Mouse (Mus musculus): ENCODE measurements at regions not wholly inside any gene's neighbourhood (a gene's known extent, or its start where the extent isn't known, plus 50 kb on each side); places are given as distances from the start of the nearest gene placed in this dataset.

DNA sequence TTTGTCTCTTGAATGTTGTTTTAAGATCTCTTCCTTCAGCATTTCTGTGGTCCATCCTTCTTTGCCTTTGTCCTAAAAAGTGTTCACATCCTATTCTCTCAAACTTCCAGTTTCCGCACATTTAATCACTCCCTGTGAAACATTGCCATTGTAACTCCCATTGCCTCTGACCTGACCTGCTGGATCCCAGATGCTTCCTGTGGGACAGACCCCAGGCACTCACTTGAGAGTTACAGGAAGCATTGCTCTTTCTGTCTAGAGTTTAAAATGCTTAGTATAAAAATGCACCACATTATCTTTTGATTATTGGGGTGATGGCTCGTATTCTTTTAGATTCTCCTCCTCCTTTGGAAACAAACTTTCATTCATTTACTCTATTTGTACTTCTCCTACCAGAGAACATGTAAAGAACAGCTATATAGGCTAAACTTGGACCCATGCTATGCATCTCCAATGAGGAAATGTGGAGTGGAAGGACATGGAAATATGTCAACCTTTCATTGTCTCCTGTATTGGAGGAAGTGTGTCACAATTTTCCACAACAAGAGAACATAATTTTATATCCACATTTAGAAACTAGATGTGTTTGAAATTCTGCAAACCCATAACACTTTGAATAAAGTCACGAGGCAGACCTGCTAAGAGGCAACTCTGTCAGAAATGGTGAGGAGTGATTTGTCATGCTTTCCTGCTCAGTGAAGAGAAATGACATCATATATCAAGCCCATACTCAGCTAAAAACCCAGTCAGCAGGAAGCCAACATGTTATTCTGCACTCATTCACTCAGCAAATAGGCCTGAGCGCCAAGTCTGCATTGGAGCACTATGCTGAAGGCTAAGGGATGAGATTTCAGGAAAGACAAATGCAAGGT, 308.8 kb upstream of the Marcks start:
- TF ChIP-seq EP300 (IDR thresholded peaks at IDR 0.05; ENCODE audit: low read depth): no peak
- no peak for TF ChIP-seq CTCF (IDR thresholded peaks at IDR 0.05; ENCODE audit: low read depth)
- Histone ChIP-seq H3K9me3 (ENCODE audit: low read length) (no peaks in the 10 kb centered on the region), H3K27ac (ENCODE audit: low read depth) (no peak overlapping the region), H3K4me3 (ENCODE audit: low read depth, low read length) (no peak overlapping the region), H3K4me2 (ENCODE audit: low read depth, low read length) (no peak overlapping the region), H3K4me1 (ENCODE audit: insufficient read depth) (no peaks in the 10 kb centered on the region), H3K27me3 (ENCODE audit: insufficient read depth, low read length) (no peaks in the 10 kb centered on the region), H3K9ac (replicated peaks) (no peak overlapping the region), H3K36me3 (replicated peaks; ENCODE audit: insufficient read depth, low read length) (no peaks in the 10 kb centered on the region)
- ATAC-seq (peak; percentile 62), DNase-seq (no peak)
- 67% methylated on average over 4 of the region's 4 CpGs for WGBS (ENCODE audit: insufficient replicate concordance)

GRCm38 (mm10) chr10:37439863-37440613, 301.3 kb upstream of the Marcks start:
- ATAC-seq (no peak), DNase-seq (no peak)
- no peaks in the 10 kb centered on the region for H3K36me3 ChIP-seq (replicated peaks; ENCODE audit: insufficient read depth, low read length)
- H3K9me3 ChIP-seq (ENCODE audit: low read length): no peaks in the 10 kb centered on the region
- H3K4me1 ChIP-seq (ENCODE audit: insufficient read depth): no peaks in the 10 kb centered on the region
- no peak for TF ChIP-seq EP300 (IDR thresholded peaks at IDR 0.05; ENCODE audit: low read depth)
- WGBS (ENCODE audit: insufficient replicate concordance): 72% methylated on average over 4 of the region's 4 CpGs
- no peak overlapping the region for H3K4me3 ChIP-seq (ENCODE audit: low read depth, low read length)
- no peak overlapping the region for H3K4me2 ChIP-seq (ENCODE audit: low read depth, low read length)
- no peak overlapping the region for H3K9ac ChIP-seq (replicated peaks)
- no peak overlapping the region for H3K27ac ChIP-seq (ENCODE audit: low read depth)
- no peaks in the 10 kb centered on the region for H3K27me3 ChIP-seq (ENCODE audit: insufficient read depth, low read length)

DNA sequence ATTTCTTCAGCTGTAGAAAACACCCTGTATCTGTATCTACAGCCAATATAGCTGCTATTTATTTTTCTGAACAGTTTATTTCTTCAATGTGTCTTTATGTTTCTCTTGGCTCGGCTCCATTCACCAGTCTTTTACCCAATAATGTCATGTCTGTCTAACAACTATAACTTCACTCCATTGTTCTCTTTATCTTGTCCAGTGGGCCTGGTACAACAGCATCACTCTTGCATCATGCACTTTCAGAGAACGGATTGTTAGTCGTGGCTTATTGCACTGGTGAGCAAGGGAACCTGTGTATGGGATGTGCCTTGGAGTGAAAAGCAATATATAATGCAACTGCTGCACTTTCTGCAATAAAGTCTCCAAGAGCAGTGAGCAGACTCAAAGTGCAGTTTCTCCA, 299.6 kb upstream of the Marcks start:
- Histone ChIP-seq H3K4me2 (ENCODE audit: low read depth, low read length) (no peak overlapping the region), H3K4me3 (ENCODE audit: low read depth, low read length) (no peak overlapping the region), H3K9me3 (ENCODE audit: low read length) (no peaks in the 10 kb centered on the region), H3K9ac (replicated peaks) (no peak overlapping the region), H3K27ac (ENCODE audit: low read depth) (no peak overlapping the region), H3K4me1 (ENCODE audit: insufficient read depth) (no peaks in the 10 kb centered on the region), H3K36me3 (replicated peaks; ENCODE audit: insufficient read depth, low read length) (no peaks in the 10 kb centered on the region), H3K27me3 (ENCODE audit: insufficient read depth, low read length) (no peaks in the 10 kb centered on the region)
- TF ChIP-seq EP300 (IDR thresholded peaks at IDR 0.05; ENCODE audit: low read depth): no peak
- TF ChIP-seq CTCF (IDR thresholded peaks at IDR 0.05; ENCODE audit: low read depth): no peak
- 64% methylated on average over 3 of the region's 3 CpGs for WGBS (ENCODE audit: insufficient replicate concordance)
- ATAC-seq: no peak
- DNase-seq: no peak

DNA sequence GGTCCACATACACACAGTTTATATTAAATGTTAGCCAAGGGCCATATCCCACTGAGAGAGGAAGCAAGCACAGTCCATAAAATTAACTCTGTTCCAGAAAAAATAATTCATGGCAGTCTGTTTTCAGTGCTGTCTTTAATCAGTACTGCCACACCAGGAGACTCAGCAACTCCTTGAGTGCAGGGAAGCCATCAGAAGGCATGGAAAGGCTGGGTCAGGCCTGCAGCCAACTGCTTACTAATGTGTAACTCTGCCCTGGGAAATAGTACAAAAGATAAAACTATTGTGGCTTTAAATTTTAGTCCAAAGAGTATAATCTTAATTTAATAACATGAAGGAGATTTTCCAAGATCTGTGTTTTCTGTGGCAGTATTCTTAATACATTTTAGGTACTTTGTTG, 298.1 kb upstream of the Marcks start:
- Histone ChIP-seq H3K4me3 (ENCODE audit: low read depth, low read length) (no peak overlapping the region), H3K4me1 (ENCODE audit: insufficient read depth) (no peaks in the 10 kb centered on the region), H3K9me3 (ENCODE audit: low read length) (no peaks in the 10 kb centered on the region), H3K4me2 (ENCODE audit: low read depth, low read length) (no peak overlapping the region), H3K27me3 (ENCODE audit: insufficient read depth, low read length) (no peaks in the 10 kb centered on the region), H3K36me3 (replicated peaks; ENCODE audit: insufficient read depth, low read length) (no peaks in the 10 kb centered on the region), H3K9ac (replicated peaks) (no peak overlapping the region), H3K27ac (ENCODE audit: low read depth) (no peak overlapping the region)
- DNase-seq (no peak), ATAC-seq (no peak)
- no peak for TF ChIP-seq EP300 (IDR thresholded peaks at IDR 0.05; ENCODE audit: low read depth)
- no peak for TF ChIP-seq CTCF (IDR thresholded peaks at IDR 0.05; ENCODE audit: low read depth)

GRCm38 (mm10) chr10:37434229-37434628, 295.5 kb upstream of the Marcks start:
- no peaks in the 10 kb centered on the region for H3K36me3 ChIP-seq (replicated peaks; ENCODE audit: insufficient read depth, low read length)
- ATAC-seq (no peak), DNase-seq (no peak)
- no peak overlapping the region for H3K4me2 ChIP-seq (ENCODE audit: low read depth, low read length)
- no peak overlapping the region for H3K4me3 ChIP-seq (ENCODE audit: low read depth, low read length)
- TF ChIP-seq EP300 (IDR thresholded peaks at IDR 0.05; ENCODE audit: low read depth) (no peak), CTCF (IDR thresholded peaks at IDR 0.05; ENCODE audit: low read depth) (no peak)
- no peaks in the 10 kb centered on the region for H3K27me3 ChIP-seq (ENCODE audit: insufficient read depth, low read length)
- no peaks in the 10 kb centered on the region for H3K4me1 ChIP-seq (ENCODE audit: insufficient read depth)
- H3K9ac ChIP-seq (replicated peaks): no peak overlapping the region
- 74% methylated on average over 5 of the region's 5 CpGs for WGBS (ENCODE audit: insufficient replicate concordance)
- no peaks in the 10 kb centered on the region for H3K9me3 ChIP-seq (ENCODE audit: low read length)
- no peak overlapping the region for H3K27ac ChIP-seq (ENCODE audit: low read depth)

DNA sequence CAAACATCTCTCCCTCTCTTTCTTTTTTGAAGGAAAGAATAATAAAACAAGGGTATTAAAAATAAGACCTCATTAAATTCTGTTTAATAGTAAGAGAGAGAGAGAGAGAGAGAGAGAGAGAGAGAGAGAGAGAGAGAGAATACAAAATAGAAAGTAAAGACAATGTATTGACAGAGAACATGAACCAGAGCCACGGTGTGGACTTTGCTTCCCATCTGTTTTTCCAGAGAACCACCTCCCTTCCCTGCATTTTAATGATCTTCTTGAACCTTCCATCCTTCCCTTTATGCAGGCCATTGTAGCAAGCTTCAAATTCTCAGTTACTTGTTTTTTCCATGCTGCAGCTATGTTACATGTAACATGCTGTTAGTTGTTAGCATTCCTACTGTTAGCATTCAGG, 284.3 kb upstream of the Marcks start:
- DNase-seq (no peak), ATAC-seq (no peak)
- Histone ChIP-seq H3K4me3 (ENCODE audit: low read depth, low read length) (no peak overlapping the region), H3K27me3 (ENCODE audit: insufficient read depth, low read length) (no peaks in the 10 kb centered on the region), H3K4me2 (ENCODE audit: low read depth, low read length) (no peak overlapping the region), H3K4me1 (ENCODE audit: insufficient read depth) (no peaks in the 10 kb centered on the region), H3K27ac (ENCODE audit: low read depth) (no peak overlapping the region), H3K36me3 (replicated peaks; ENCODE audit: insufficient read depth, low read length) (no peaks in the 10 kb centered on the region), H3K9me3 (ENCODE audit: low read length) (no peaks in the 10 kb centered on the region), H3K9ac (replicated peaks) (no peak overlapping the region)
- 26% methylated on average over 1 of the region's 1 CpGs for WGBS (ENCODE audit: insufficient replicate concordance)
- no peak for TF ChIP-seq CTCF (IDR thresholded peaks at IDR 0.05; ENCODE audit: low read depth)
- no peak for TF ChIP-seq EP300 (IDR thresholded peaks at IDR 0.05; ENCODE audit: low read depth)
